Mouse (Mus musculus): ENCODE data around the gene Rora. TPM values are rescaled to one million over a fixed set of nuclear protein-coding genes. Genes with fewer than 3 reads are reported as not detected.

Rora gene
- polyA plus RNA-seq, 1 experiment, result 0.06 TPM

GRCm38 (mm10) chr9:69020381-69020780 is 366.8 kb downstream of the Rora start:
- H3K27me3 ChIP-seq (ENCODE audit: control insufficient read depth, insufficient read depth, insufficient read length), result no peaks in the 10 kb centered on the region
- H3K79me3 ChIP-seq (ENCODE audit: low read depth), result no peaks in the 10 kb centered on the region
- TF ChIP-seq CEBPB (IDR thresholded peaks at IDR 0.05; ENCODE audit: low read depth), result no peak
- H3K36me3 ChIP-seq (ENCODE audit: control insufficient read depth, insufficient read depth), result no peaks in the 10 kb centered on the region
- H3K79me2 ChIP-seq (ENCODE audit: control insufficient read depth, insufficient read depth), result no peaks in the 10 kb centered on the region
- H3K4me3 ChIP-seq (ENCODE audit: insufficient read depth, poor library complexity, severe bottlenecking), result no peak overlapping the region
- H3ac ChIP-seq (ENCODE audit: control insufficient read depth, insufficient read length, low read depth), result no peak overlapping the region

- TF ChIP-seq MYOD1 (IDR thresholded peaks at IDR 0.05; ENCODE audit: control insufficient read depth, insufficient read length, low read depth) (no peak), FOSL1 (IDR thresholded peaks at IDR 0.05; ENCODE audit: insufficient read depth, low read length, poor library complexity, severe bottlenecking) (no peak), MAX (IDR thresholded peaks at IDR 0.05) (no peak), CTCF (IDR thresholded peaks at IDR 0.05; ENCODE audit: control insufficient read depth, insufficient read depth, insufficient read length) (no peak), USF1 (IDR thresholded peaks at IDR 0.05; ENCODE audit: low read depth) (no peak), MYOG (IDR thresholded peaks at IDR 0.05; ENCODE audit: control insufficient read depth, extremely low read depth, insufficient read length) (no peak), CEBPB (IDR thresholded peaks at IDR 0.05; ENCODE audit: low read depth) (no peak)
- H3K79me2 ChIP-seq (ENCODE audit: control insufficient read depth, insufficient read depth), result no peaks in the 10 kb centered on the region
- H3K4me3 ChIP-seq (ENCODE audit: insufficient read depth, poor library complexity, severe bottlenecking), result no peak overlapping the region
- H3K79me3 ChIP-seq (ENCODE audit: low read depth), result no peaks in the 10 kb centered on the region
- no peak overlapping the region for H3ac ChIP-seq (ENCODE audit: control insufficient read depth, insufficient read length, low read depth)
- H3K36me3 ChIP-seq (ENCODE audit: control insufficient read depth, insufficient read depth), result no peaks in the 10 kb centered on the region
- no peaks in the 10 kb centered on the region for H3K27me3 ChIP-seq (ENCODE audit: control insufficient read depth, insufficient read depth, insufficient read length)
Measured at GRCm38 (mm10) chr9:69021482-69021881, 367.9 kb downstream of the Rora start.

DNA sequence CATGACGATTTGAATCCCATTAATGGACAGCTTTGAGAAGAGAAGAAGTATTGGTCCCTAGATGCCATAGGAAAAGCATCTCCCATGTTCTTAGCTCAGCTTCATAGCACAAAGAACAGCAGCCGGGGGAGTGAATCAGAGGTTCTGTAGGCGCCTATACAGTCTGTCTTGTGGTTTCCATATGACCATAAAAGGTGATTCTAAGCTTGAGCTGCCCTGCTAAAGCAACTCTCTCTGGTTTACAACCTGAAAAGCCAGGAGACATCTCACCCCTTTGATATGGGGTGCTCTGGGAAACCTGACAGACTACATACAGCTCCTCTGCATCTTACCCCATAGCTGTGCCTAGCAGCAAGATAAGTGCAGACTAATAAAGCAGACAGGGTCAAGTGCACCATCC is 369.7 kb downstream of the Rora start:
- no peak for TF ChIP-seq MYOG (IDR thresholded peaks at IDR 0.05; ENCODE audit: control insufficient read depth, extremely low read depth, insufficient read length)
- no peak for TF ChIP-seq MAX (IDR thresholded peaks at IDR 0.05)
- TF ChIP-seq USF1 (IDR thresholded peaks at IDR 0.05; ENCODE audit: low read depth), result no peak
- no peak for TF ChIP-seq FOSL1 (IDR thresholded peaks at IDR 0.05; ENCODE audit: insufficient read depth, low read length, poor library complexity, severe bottlenecking)
- TF ChIP-seq CEBPB (IDR thresholded peaks at IDR 0.05; ENCODE audit: low read depth), result no peak
- no peak for TF ChIP-seq CTCF (IDR thresholded peaks at IDR 0.05; ENCODE audit: control insufficient read depth, insufficient read depth, insufficient read length)
- no peak for TF ChIP-seq MYOD1 (IDR thresholded peaks at IDR 0.05; ENCODE audit: control insufficient read depth, insufficient read length, low read depth)

GRCm38 (mm10) chr9:69028177-69028576 is 374.6 kb downstream of the Rora start:
- no peak overlapping the region for H3ac ChIP-seq (ENCODE audit: control insufficient read depth, insufficient read length, low read depth)
- TF ChIP-seq MYOG (IDR thresholded peaks at IDR 0.05; ENCODE audit: control insufficient read depth, extremely low read depth, insufficient read length), result no peak
- no peak for TF ChIP-seq FOSL1 (IDR thresholded peaks at IDR 0.05; ENCODE audit: insufficient read depth, low read length, poor library complexity, severe bottlenecking)
- no peaks in the 10 kb centered on the region for H3K27me3 ChIP-seq (ENCODE audit: control insufficient read depth, insufficient read depth, insufficient read length)
- no peaks in the 10 kb centered on the region for H3K79me3 ChIP-seq (ENCODE audit: low read depth)
- H3K4me3 ChIP-seq (ENCODE audit: insufficient read depth, poor library complexity, severe bottlenecking), result no peak overlapping the region
- no peaks in the 10 kb centered on the region for H3K36me3 ChIP-seq (ENCODE audit: control insufficient read depth, insufficient read depth)
- no peaks in the 10 kb centered on the region for H3K79me2 ChIP-seq (ENCODE audit: control insufficient read depth, insufficient read depth)

More for the DNA sequence above, 369.7 kb downstream of the Rora start:
- Histone ChIP-seq H3ac (ENCODE audit: control insufficient read depth, insufficient read length, low read depth) (no peak overlapping the region), H3K79me2 (ENCODE audit: control insufficient read depth, insufficient read depth) (no peaks in the 10 kb centered on the region), H3K36me3 (ENCODE audit: control insufficient read depth, insufficient read depth) (no peaks in the 10 kb centered on the region), H3K4me3 (ENCODE audit: insufficient read depth, poor library complexity, severe bottlenecking) (no peak overlapping the region), H3K79me3 (ENCODE audit: low read depth) (no peaks in the 10 kb centered on the region), H3K27me3 (ENCODE audit: control insufficient read depth, insufficient read depth, insufficient read length) (no peaks in the 10 kb centered on the region)

DNA sequence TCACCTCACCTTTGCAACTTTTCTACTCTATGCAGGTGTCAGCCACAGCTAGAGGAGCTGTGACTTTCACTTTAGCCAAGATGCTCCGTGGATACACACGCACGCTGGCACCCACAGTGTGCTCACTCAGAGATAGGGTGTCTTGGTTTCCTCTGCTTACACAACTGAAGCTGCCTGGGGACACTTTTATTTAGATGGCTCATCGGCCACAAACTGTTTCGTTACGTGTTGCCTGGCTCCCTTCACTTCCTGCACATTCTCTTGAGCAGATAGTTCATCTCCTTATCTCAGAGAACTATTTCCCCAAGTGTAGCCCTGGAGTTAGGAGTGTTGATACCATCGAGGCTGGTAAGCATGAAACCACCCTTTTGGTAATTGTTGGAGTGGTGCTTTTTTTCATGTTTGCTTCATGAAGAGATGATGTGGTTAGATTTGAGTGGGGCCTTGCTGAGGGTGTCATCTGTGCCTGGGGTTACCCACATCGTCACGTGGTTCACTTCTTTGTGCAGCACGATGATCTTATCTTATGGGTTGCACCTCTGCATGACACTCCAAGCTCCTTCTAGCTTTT is 380.8 kb downstream of the Rora start:
- no peaks in the 10 kb centered on the region for H3K27me3 ChIP-seq (ENCODE audit: control insufficient read depth, insufficient read depth, insufficient read length)
- H3K4me3 ChIP-seq (ENCODE audit: insufficient read depth, poor library complexity, severe bottlenecking), result no peak overlapping the region
- no peak for TF ChIP-seq MYOG (IDR thresholded peaks at IDR 0.05; ENCODE audit: control insufficient read depth, extremely low read depth, insufficient read length)
- no peak for TF ChIP-seq MAX (IDR thresholded peaks at IDR 0.05)
- no peak for TF ChIP-seq MYOD1 (IDR thresholded peaks at IDR 0.05; ENCODE audit: control insufficient read depth, insufficient read length, low read depth)
- no peak for TF ChIP-seq FOSL1 (IDR thresholded peaks at IDR 0.05; ENCODE audit: insufficient read depth, low read length, poor library complexity, severe bottlenecking)
- TF ChIP-seq CEBPB (IDR thresholded peaks at IDR 0.05; ENCODE audit: low read depth), result no peak
- no peak for TF ChIP-seq USF1 (IDR thresholded peaks at IDR 0.05; ENCODE audit: low read depth)
- TF ChIP-seq CTCF (IDR thresholded peaks at IDR 0.05; ENCODE audit: control insufficient read depth, insufficient read depth, insufficient read length), result no peak
- H3K79me3 ChIP-seq (ENCODE audit: low read depth), result no peaks in the 10 kb centered on the region
- H3K79me2 ChIP-seq (ENCODE audit: control insufficient read depth, insufficient read depth), result no peaks in the 10 kb centered on the region
- H3ac ChIP-seq (ENCODE audit: control insufficient read depth, insufficient read length, low read depth), result no peak overlapping the region
- no peaks in the 10 kb centered on the region for H3K36me3 ChIP-seq (ENCODE audit: control insufficient read depth, insufficient read depth)

DNA sequence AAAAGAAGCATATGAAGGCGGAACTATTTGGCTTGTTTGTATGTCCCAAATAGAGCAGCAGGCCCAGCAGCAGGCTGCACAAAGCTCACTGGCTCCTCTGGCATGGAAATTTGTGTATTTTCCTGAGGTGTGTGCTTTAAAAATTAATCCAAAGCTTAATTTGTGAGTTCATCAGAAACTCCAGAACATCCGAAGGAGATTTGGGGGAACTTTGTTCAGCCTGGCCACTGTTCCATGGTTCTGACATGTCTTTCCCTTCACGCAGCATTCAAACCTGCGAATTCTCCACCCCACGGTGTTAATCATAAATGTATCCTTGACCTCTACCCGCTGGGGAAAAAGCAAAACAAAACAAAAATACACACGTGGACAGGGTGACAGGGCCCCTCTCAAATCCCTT is 381.9 kb downstream of the Rora start:
- H3K27me3 ChIP-seq (ENCODE audit: control insufficient read depth, insufficient read depth, insufficient read length), result no peaks in the 10 kb centered on the region
- H3K4me3 ChIP-seq (ENCODE audit: insufficient read depth, poor library complexity, severe bottlenecking), result no peak overlapping the region
- H3ac ChIP-seq (ENCODE audit: control insufficient read depth, insufficient read length, low read depth), result no peak overlapping the region
- no peaks in the 10 kb centered on the region for H3K36me3 ChIP-seq (ENCODE audit: control insufficient read depth, insufficient read depth)
- no peaks in the 10 kb centered on the region for H3K79me2 ChIP-seq (ENCODE audit: control insufficient read depth, insufficient read depth)
- H3K79me3 ChIP-seq (ENCODE audit: low read depth), result no peaks in the 10 kb centered on the region
- no peak for TF ChIP-seq USF1 (IDR thresholded peaks at IDR 0.05; ENCODE audit: low read depth)
- TF ChIP-seq CEBPB (IDR thresholded peaks at IDR 0.05; ENCODE audit: low read depth), result no peak
- no peak for TF ChIP-seq MAX (IDR thresholded peaks at IDR 0.05)
- no peak for TF ChIP-seq MYOG (IDR thresholded peaks at IDR 0.05; ENCODE audit: control insufficient read depth, extremely low read depth, insufficient read length)
- TF ChIP-seq FOSL1 (IDR thresholded peaks at IDR 0.05; ENCODE audit: insufficient read depth, low read length, poor library complexity, severe bottlenecking), result no peak
